Mouse (Mus musculus): ENCODE measurements around the gene Mfge8.

The Mfge8 gene
- long read RNA-seq, experiment 1, transcript Mfge8-202 (9 exons, 2,008 nt), result major isoform, 198 of 229 reads
- long read RNA-seq, experiment 1, transcript Mfge8-201 (10 exons, 2,125 nt), result minor isoform, 16 of 229 reads
- long read RNA-seq, experiment 1, partial matches to known transcripts, result 4 of 229 reads
- long read RNA-seq, experiment 1, other reads (novel, unspliced or antisense), result 7 of 229 reads
- long read RNA-seq, experiment 2, transcript Mfge8-209 (6 exons, 2,330 nt), result minor isoform, 12 of 211 reads
- long read RNA-seq, experiment 2, transcript Mfge8-202 (9 exons, 2,008 nt), result major isoform, 163 of 211 reads
- long read RNA-seq, experiment 2, transcript Mfge8-201 (10 exons, 2,125 nt), result minor isoform, 15 of 211 reads
- long read RNA-seq, experiment 2, partial matches to known transcripts, result 20 of 211 reads
- long read RNA-seq, experiment 2, other reads (novel, unspliced or antisense), result 0 of 211 reads

- intact Hi-C loops (cut with DNase I), result no loop called here
These were observed at the start of gene Mfge8 for GRCm38 (mm10) chr7:79148711-79149266. TSS of gene Mfge8 (minus strand) at chr7:79149060.

- intact Hi-C loops (cut with DNase I), result no loop called here
These were observed 45.9 kb upstream of the Mfge8 start for GRCm38 (mm10) chr7:79194560-79195413.

GRCm38 (mm10) chr7:79193936-79194335 lies 45.1 kb upstream of the Mfge8 start:
- intact Hi-C loops (cut with DNase I), result no loop called here

GRCm38 (mm10) chr7:79191501-79191900 lies 42.6 kb upstream of the Mfge8 start:
- intact Hi-C loops (cut with DNase I), result no loop called here

- intact Hi-C loops (cut with DNase I), result no loop called here
These were observed 41.7 kb upstream of the Mfge8 start for GRCm38 (mm10) chr7:79190592-79190991.

GRCm38 (mm10) chr7:79189211-79189610 lies 40.4 kb upstream of the Mfge8 start:
- intact Hi-C loops (cut with DNase I), result no loop called here

GRCm38 (mm10) chr7:79187591-79187990 lies 38.7 kb upstream of the Mfge8 start:
- intact Hi-C loops (cut with DNase I), result no loop called here

- intact Hi-C loops (cut with DNase I), result no loop called here
These were observed 34.6 kb upstream of the Mfge8 start for GRCm38 (mm10) chr7:79183417-79183816.

- intact Hi-C loops (cut with DNase I), result no loop called here
These were observed 24.9 kb upstream of the Mfge8 start for GRCm38 (mm10) chr7:79173800-79174199.

GRCm38 (mm10) chr7:79171782-79172181 lies 22.9 kb upstream of the Mfge8 start:
- intact Hi-C loops (cut with DNase I), result no loop called here

GRCm38 (mm10) chr7:79167006-79167562 lies 18.2 kb upstream of the Mfge8 start:
- intact Hi-C loops (cut with DNase I), result no loop called here

- intact Hi-C loops (cut with DNase I), result no loop called here
These were observed 10.5 kb upstream of the Mfge8 start for GRCm38 (mm10) chr7:79159406-79159805.

- intact Hi-C loops (cut with DNase I), result no loop called here
These were observed 662 bp upstream of the Mfge8 start for GRCm38 (mm10) chr7:79149522-79149921.

GRCm38 (mm10) chr7:79147931-79148653 lies 768 bp downstream of the Mfge8 start:
- intact Hi-C loops (cut with DNase I), result no loop called here

GRCm38 (mm10) chr7:79147011-79147837 lies 1.6 kb downstream of the Mfge8 start:
- intact Hi-C loops (cut with DNase I), result no loop called here

GRCm38 (mm10) chr7:79140897-79141296 lies 8.0 kb downstream of the Mfge8 start:
- intact Hi-C loops (cut with DNase I), result loop anchor here (1.0 to 5.0 kb wide), 2 partner anchors 88 to 211 kb away; no protein-coding TSS in a partner anchor

- intact Hi-C loops (cut with DNase I), result loop anchor here (5.0 kb wide), 1 partner anchor 212 kb away; no protein-coding TSS in a partner anchor
These were observed 8.8 kb downstream of the Mfge8 start for GRCm38 (mm10) chr7:79139891-79140591.

GRCm38 (mm10) chr7:79139328-79139824 lies 9.5 kb downstream of the Mfge8 start:
- intact Hi-C loops (cut with DNase I), result no loop called here

- intact Hi-C loops (cut with DNase I), result no loop called here
These were observed 15.5 kb downstream of the Mfge8 start for GRCm38 (mm10) chr7:79133391-79133790.
